Mouse (Mus musculus): Measurements from ENCODE around the gene Ctnna3.
"Not testable (repeated sequence)": the region's sequence is repeated elsewhere in the genome, so short reads cannot be mapped to it uniquely, and the experiment has no call there.

Gene Ctnna3

GRCm38 (mm10) chr10:64861439-64861838 is 1431.5 kb downstream of the Ctnna3 start:
- DNase-seq (ENCODE audit: low read depth, low spot score) = no peak

GRCm38 (mm10) chr10:64870888-64871287 is 1441.0 kb downstream of the Ctnna3 start:
- no peak for DNase-seq (ENCODE audit: low read depth, low spot score)

- DNase-seq (ENCODE audit: low read depth, low spot score) = no peak
Observed at GRCm38 (mm10) chr10:64876506-64876905, 1446.6 kb downstream of the Ctnna3 start.

GRCm38 (mm10) chr10:64879860-64880259 is 1450.0 kb downstream of the Ctnna3 start:
- DNase-seq (ENCODE audit: low read depth, low spot score) = no peak

GRCm38 (mm10) chr10:64886946-64887345 is 1457.0 kb downstream of the Ctnna3 start:
- no peak for DNase-seq (ENCODE audit: low read depth, low spot score)

GRCm38 (mm10) chr10:64892458-64892857 is 1462.6 kb downstream of the Ctnna3 start:
- no peak for DNase-seq (ENCODE audit: low read depth, low spot score)

GRCm38 (mm10) chr10:64898739-64899138 is 1468.8 kb downstream of the Ctnna3 start:
- DNase-seq (ENCODE audit: low read depth, low spot score) = no peak

- no peak for DNase-seq (ENCODE audit: low read depth, low spot score)
Observed at GRCm38 (mm10) chr10:64901726-64902125, 1471.8 kb downstream of the Ctnna3 start.

- no peak for DNase-seq (ENCODE audit: low read depth, low spot score)
Observed at GRCm38 (mm10) chr10:64940975-64941374, 1511.1 kb downstream of the Ctnna3 start.

GRCm38 (mm10) chr10:64958391-64958790 is 1528.5 kb downstream of the Ctnna3 start:
- no peak for DNase-seq (ENCODE audit: low read depth, low spot score)

- DNase-seq (ENCODE audit: low read depth, low spot score) = no peak
Observed at GRCm38 (mm10) chr10:64992871-64993270, 1563.0 kb downstream of the Ctnna3 start.

- DNase-seq (ENCODE audit: low read depth, low spot score) = no peak
Observed at GRCm38 (mm10) chr10:65013525-65013924, 1583.6 kb downstream of the Ctnna3 start.

GRCm38 (mm10) chr10:65022667-65023066 is 1592.8 kb downstream of the Ctnna3 start:
- DNase-seq (ENCODE audit: low read depth, low spot score) = no peak

GRCm38 (mm10) chr10:65033516-65033915 is 1603.6 kb downstream of the Ctnna3 start:
- DNase-seq (ENCODE audit: low read depth, low spot score) = not testable (repeated sequence)

All from c-Kit-negative CD71-positive TER-119-positive erythroid progenitor cells, embryonic 14.5 days (primary cell).